13 mouse cellular contexts compared by ENCODE assay signal in genomic region chr7:83012145-83012544, GRCm38 (mm10).
"Had no signal": no experiment of that assay in that cellular context is flagged by ENCODE, and none has a peak within 500 bp of the region (broad histone marks: within the 10 kb centered on the region; RNA-seq: fewer than 3 reads in every experiment).

No protein-coding gene starts in this region.

- H3K4me3 ChIP-seq: layer of hippocampus, adult 2 months; liver, embryonic 13.5 days had no signal

- H3K4me2 ChIP-seq: liver, embryonic 13.5 days; midbrain, embryonic 11.5 days had no signal

- H3K9ac ChIP-seq: liver, embryonic 13.5 days had no signal

- H3K27ac ChIP-seq: kidney, postnatal 0 days; layer of hippocampus, adult 2 months; liver, embryonic 13.5 days had no signal

- H3K27me3 ChIP-seq: liver, embryonic 13.5 days had no signal

- H3K4me1 ChIP-seq: liver, embryonic 13.5 days had no signal

- DNase-seq: kidney, postnatal 25 days; layer of hippocampus, adult 9-11 months; liver, embryonic 13.5 days; lung, adult 2 months; lung, postnatal 14 days; lung, postnatal 4 days; midbrain, embryonic 14.5 days; thymus, adult 2 months; thymus, postnatal 14 days; thymus, postnatal 4 days had no signal

- H3K9me3 ChIP-seq: liver, embryonic 13.5 days had no signal

- H3K36me3 ChIP-seq: liver, embryonic 13.5 days had no signal
